Comparison of ENCODE assay signal across 1 mouse cellular context in the genomic region with DNA sequence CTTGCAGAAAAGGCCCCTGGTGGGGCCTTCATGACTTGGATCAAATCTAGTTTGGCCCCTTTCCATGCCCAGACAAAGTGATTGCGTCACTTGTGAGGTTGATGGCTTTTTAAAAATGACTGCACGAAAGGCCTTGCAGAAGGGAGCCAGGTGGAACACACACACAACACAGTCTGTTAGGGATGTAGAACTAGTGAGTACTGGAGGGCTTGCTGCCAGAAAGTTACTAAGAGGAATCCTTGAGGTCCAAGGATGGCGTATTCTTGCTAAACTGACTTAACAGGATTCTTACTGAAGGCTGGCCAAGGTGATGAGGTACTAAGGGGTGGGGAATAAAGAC.
TF ChIP-seq lines count a peak whose summit lies in the region.

No protein-coding gene starts in this region.

TF ChIP-seq in myocyte, 11 proteins besides CTCF, POLR2A, EP300 and RAD21:
- TF ChIP-seq CEBPB (IDR thresholded peaks at IDR 0.05; ENCODE audit: insufficient read depth, poor library complexity, severe bottlenecking), result 0 out of 2 replicates have a peak, but pooled peaks have one; percentile 35
- TF ChIP-seq POLR2AphosphoS2 (IDR thresholded peaks at IDR 0.05; ENCODE audit: insufficient read length, low read depth), result no peak
